Mouse (Mus musculus): Measurements from ENCODE around the gene Pten. TPM values are rescaled to one million over a fixed set of nuclear protein-coding genes. Genes with fewer than 3 reads are reported as not detected.
A peak's percentile ranks its signal among the peaks of the same experiment; 100 is the strongest.
"Not testable (repeated sequence)": the region's sequence is repeated elsewhere in the genome, so short reads cannot be mapped to it uniquely, and the experiment has no call there.

Pten gene
- polyA plus RNA-seq, 1 experiment, result 38.1 TPM

DNA sequence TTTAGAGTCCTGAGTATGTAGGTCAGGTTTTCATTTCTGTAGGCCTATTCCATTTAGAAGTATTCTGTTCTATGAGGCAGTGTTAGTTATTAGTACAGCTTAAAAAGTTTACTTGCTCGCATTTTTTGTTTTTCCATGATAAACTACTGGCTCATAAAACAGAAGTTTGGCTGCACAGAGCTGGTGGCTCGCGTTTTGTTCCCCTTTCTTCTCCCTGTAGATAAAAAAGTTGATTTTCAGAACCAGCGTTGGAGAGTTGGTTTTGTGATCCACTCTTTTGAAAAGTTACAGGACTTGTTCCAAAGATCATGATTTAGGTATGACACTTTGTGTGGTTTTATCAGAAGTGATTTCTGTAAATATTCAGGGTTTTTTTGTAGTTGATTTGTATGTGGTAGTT is 5.2 kb downstream of the Pten start:
- Histone ChIP-seq H3K27ac (ENCODE audit: insufficient read depth, low read length) (no peak overlapping the region), H3K4me1 (ENCODE audit: control insufficient read depth, insufficient read depth, low read length) (peaks cover 3% of the 10 kb centered on the region; the same call in 1 of the 2 replicates), H3K4me3 (replicated peaks; ENCODE audit: insufficient read depth, low read depth, low read length) (no peak overlapping the region), H3K27me3 (ENCODE audit: control insufficient read depth, insufficient read depth, low read length) (no peaks in the 10 kb centered on the region)
- DNase-seq, result no peak
- WGBS, result 42% methylated on average over 4 of the region's 4 CpGs
- no peak for TF ChIP-seq POLR2A (IDR thresholded peaks at IDR 0.05; ENCODE audit: borderline replicate concordance, insufficient read depth, low read length)
- TF ChIP-seq CTCF (IDR thresholded peaks at IDR 0.05; ENCODE audit: borderline replicate concordance, insufficient read depth, low read depth, low read length), result no peak

DNA sequence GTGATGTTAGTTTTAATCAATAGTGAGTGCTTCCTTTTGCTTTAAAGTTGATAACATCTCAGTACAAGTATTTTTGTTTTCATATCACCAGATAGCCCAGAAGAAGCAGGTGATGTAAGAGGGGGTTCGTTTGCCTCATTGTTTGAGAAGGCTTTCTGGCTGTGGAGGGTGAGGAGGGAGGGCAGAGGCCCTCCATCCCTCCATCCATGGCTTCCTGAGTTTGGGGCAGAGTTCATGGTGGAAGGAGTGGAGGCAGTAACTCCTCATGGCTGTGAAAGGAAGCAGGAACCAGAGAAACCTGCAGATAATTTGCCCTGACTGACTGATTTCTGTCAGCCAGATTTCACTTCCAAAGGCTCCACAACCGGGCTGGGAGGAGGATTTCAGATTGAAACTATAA is 21.1 kb downstream of the Pten start:
- 18% methylated on average over 2 of the region's 2 CpGs for WGBS
- no peak for TF ChIP-seq POLR2A (IDR thresholded peaks at IDR 0.05; ENCODE audit: borderline replicate concordance, insufficient read depth, low read length)
- no peak for TF ChIP-seq CTCF (IDR thresholded peaks at IDR 0.05; ENCODE audit: borderline replicate concordance, insufficient read depth, low read depth, low read length)
- no peak overlapping the region for H3K4me3 ChIP-seq (replicated peaks; ENCODE audit: insufficient read depth, low read depth, low read length)
- H3K27me3 ChIP-seq (ENCODE audit: control insufficient read depth, insufficient read depth, low read length), result no peaks in the 10 kb centered on the region
- peaks cover 3% of the 10 kb centered on the region; the same call in 1 of the 2 replicates for H3K4me1 ChIP-seq (ENCODE audit: control insufficient read depth, insufficient read depth, low read length)
- no peak overlapping the region for H3K27ac ChIP-seq (ENCODE audit: insufficient read depth, low read length)
- DNase-seq, result no peak

DNA sequence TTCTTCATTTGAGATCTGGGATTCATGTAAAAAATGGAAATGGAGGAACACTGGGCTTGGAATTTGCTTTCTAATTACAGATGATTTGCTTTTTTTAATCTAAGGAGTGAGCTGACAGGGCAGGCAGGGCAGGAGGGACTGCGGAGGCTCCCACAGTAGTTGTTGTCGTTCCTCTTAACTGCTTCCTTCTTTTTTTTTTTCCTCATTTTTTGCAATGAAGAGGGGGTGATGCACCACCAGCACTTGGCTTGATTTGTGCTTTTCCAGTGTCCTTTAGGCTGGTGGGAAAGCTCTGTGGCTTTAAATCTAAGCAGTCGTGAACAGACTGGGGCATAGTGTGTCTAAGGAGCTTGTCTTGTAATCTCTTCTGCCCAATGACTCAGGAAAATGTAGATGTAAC is 21.8 kb downstream of the Pten start:
- peaks cover 3% of the 10 kb centered on the region; the same call in 1 of the 2 replicates for H3K4me1 ChIP-seq (ENCODE audit: control insufficient read depth, insufficient read depth, low read length)
- DNase-seq, result no peak
- no peak overlapping the region for H3K4me3 ChIP-seq (replicated peaks; ENCODE audit: insufficient read depth, low read depth, low read length)
- H3K27me3 ChIP-seq (ENCODE audit: control insufficient read depth, insufficient read depth, low read length), result no peaks in the 10 kb centered on the region
- no peak overlapping the region for H3K27ac ChIP-seq (ENCODE audit: insufficient read depth, low read length)
- TF ChIP-seq CTCF (IDR thresholded peaks at IDR 0.05; ENCODE audit: borderline replicate concordance, insufficient read depth, low read depth, low read length), result no peak
- TF ChIP-seq POLR2A (IDR thresholded peaks at IDR 0.05; ENCODE audit: borderline replicate concordance, insufficient read depth, low read length), result no peak
- 26% methylated on average over 3 of the region's 3 CpGs for WGBS

DNA sequence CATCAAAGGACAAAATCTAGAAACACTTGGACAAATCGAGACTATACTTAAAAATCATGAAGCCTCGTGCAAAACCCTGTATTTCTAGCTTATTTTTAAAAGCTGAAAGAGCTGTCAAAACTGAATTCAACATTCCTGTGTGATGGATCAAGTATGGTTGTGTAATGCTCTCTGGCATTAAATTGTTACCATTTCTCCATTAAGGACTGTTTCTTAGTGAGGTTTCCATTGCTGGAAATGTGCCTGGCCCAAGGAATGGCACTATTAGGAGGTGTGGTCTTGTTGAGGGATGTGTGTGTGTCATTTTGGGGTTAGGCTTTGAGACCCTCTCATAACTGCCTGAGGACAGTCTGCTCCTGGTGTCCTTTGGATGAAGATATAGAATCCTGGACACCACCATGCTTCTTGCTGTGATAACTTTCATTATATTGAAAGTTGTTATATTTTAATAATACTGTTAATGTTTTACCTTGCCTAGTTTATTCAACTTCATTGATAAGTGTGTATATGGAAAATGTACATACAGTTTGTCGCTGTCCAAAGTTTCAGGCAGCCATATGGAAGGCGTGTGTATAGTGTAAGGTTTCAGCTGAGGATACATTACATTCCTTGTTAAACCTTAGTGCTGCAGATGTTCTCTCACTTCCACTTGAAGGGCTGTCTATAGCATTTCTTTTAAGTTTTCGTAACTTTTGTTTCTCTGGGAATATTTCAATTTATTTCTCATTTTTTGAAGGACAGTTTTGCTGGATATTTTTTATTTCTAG is 24.2 kb downstream of the Pten start:
- Histone ChIP-seq H3K27ac (ENCODE audit: insufficient read depth, low read length) (no peak overlapping the region), H3K4me3 (replicated peaks; ENCODE audit: insufficient read depth, low read depth, low read length) (no peak overlapping the region), H3K4me1 (ENCODE audit: control insufficient read depth, insufficient read depth, low read length) (peaks cover 3% of the 10 kb centered on the region; the same call in 1 of the 2 replicates), H3K27me3 (ENCODE audit: control insufficient read depth, insufficient read depth, low read length) (no peaks in the 10 kb centered on the region)
- no peak for TF ChIP-seq POLR2A (IDR thresholded peaks at IDR 0.05; ENCODE audit: borderline replicate concordance, insufficient read depth, low read length)
- no peak for DNase-seq
- 93% methylated on average over 5 of the region's 5 CpGs for WGBS

DNA sequence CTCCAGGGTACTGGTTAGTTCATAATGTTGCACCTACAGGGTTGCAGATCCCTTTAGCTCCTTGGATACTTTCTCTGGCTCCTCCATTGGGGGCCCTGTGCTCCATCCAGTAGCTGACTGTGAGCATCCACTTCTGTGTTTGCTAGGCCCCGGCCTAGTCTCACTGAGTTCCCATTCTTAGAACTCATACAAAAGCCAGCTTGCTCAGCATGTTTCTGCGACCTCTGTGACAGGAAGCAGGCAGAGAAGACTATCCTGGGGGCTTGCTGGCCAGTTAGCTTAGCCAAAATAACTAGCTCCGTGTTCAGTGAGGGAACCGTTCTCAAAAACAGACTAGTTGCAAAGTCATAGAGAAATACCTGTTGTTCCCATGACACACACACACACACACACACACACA is 30.1 kb downstream of the Pten start:
- H3K4me3 ChIP-seq (replicated peaks; ENCODE audit: insufficient read depth, low read depth, low read length); DNase-seq; H3K27me3 ChIP-seq (ENCODE audit: control insufficient read depth, insufficient read depth, low read length); H3K27ac ChIP-seq (ENCODE audit: insufficient read depth, low read length): not testable (repeated sequence)
- 9% methylated on average over 4 of the region's 4 CpGs for WGBS
- H3K4me1 ChIP-seq (ENCODE audit: control insufficient read depth, insufficient read depth, low read length), result peaks cover 10% of the 10 kb centered on the region

DNA sequence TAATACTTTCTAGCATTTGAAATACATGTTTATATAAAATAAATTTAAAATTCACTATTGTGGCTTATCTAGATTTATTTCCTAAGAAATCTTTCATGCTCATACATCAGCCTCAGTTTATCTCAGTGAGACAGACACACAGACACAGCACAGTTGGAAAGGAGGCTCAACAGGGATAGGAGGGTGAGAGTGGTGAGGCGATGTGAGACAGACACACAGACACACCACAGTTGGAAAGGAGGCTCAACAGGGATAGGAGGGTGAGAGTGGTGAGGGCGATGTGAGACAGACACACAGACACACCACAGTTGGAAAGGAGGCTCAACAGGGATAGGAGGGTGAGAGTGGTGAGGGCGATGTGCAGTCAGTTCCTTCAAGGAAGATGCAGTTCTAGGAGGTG is 30.7 kb downstream of the Pten start:
- not testable (repeated sequence) for H3K27ac ChIP-seq (ENCODE audit: insufficient read depth, low read length); DNase-seq
- WGBS, result 83% methylated on average over 3 of the region's 3 CpGs

DNA sequence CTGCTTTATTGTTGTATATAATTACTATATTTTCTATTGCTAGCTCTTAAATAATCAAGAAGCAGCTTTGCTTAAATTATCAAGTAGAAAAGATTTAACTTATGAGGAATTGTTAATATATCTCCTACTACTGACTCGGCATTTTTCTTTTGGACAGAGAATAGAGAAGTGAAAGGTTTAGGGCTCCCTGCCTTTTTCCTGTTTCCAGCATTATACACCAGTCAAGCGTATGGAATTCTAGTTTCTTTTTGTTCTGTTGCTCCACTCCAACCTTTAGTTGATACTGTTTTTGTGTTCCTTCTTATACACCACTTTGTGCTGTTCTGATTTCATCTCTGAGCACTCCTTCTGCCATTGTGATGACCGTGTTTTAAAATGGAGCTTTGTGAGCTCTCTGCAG is 32.2 kb downstream of the Pten start:
- Histone ChIP-seq H3K27me3 (ENCODE audit: control insufficient read depth, insufficient read depth, low read length) (no peaks in the 10 kb centered on the region), H3K4me1 (ENCODE audit: control insufficient read depth, insufficient read depth, low read length) (peaks cover 7% of the 10 kb centered on the region), H3K4me3 (replicated peaks; ENCODE audit: insufficient read depth, low read depth, low read length) (no peak overlapping the region), H3K27ac (ENCODE audit: insufficient read depth, low read length) (no peak overlapping the region)
- DNase-seq, result no peak
- TF ChIP-seq CTCF (IDR thresholded peaks at IDR 0.05; ENCODE audit: borderline replicate concordance, insufficient read depth, low read depth, low read length), result no peak
- TF ChIP-seq POLR2A (IDR thresholded peaks at IDR 0.05; ENCODE audit: borderline replicate concordance, insufficient read depth, low read length), result no peak
- WGBS, result 35% methylated on average over 3 of the region's 3 CpGs

More for the DNA sequence above, 30.7 kb downstream of the Pten start:
- H3K4me3 ChIP-seq (replicated peaks; ENCODE audit: insufficient read depth, low read depth, low read length); H3K27me3 ChIP-seq (ENCODE audit: control insufficient read depth, insufficient read depth, low read length); H3K4me1 ChIP-seq (ENCODE audit: control insufficient read depth, insufficient read depth, low read length): not testable (repeated sequence)

DNA sequence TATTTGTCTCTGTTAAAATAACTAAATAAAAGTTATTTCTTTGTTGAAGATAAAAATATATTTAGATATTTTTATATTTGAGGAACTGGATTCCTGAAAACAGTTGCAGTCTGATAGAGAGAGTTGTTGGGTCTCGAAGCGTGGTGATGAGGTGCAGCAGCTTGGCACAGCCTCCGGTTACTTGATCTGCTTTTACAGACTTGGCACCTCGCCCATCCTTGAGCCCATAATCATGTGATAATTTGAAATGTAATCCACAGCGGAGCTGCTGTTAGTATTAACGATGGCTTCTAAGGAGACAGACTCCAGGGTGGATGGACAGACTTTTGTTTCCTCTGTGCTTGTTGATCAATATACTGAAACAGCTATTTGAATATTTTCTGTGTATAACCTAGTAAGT is 35.3 kb downstream of the Pten start:
- Histone ChIP-seq H3K27me3 (ENCODE audit: control insufficient read depth, insufficient read depth, low read length) (no peaks in the 10 kb centered on the region), H3K4me3 (replicated peaks; ENCODE audit: insufficient read depth, low read depth, low read length) (no peak overlapping the region), H3K27ac (ENCODE audit: insufficient read depth, low read length) (no peak overlapping the region), H3K4me1 (ENCODE audit: control insufficient read depth, insufficient read depth, low read length) (peaks cover 7% of the 10 kb centered on the region)
- TF ChIP-seq CTCF (IDR thresholded peaks at IDR 0.05; ENCODE audit: borderline replicate concordance, insufficient read depth, low read depth, low read length) (no peak), POLR2A (IDR thresholded peaks at IDR 0.05; ENCODE audit: borderline replicate concordance, insufficient read depth, low read length) (no peak)
- DNase-seq, result peak; percentile 68 to 79
- WGBS, result 1% methylated on average over 6 of the region's 6 CpGs
